In the genomic region with DNA sequence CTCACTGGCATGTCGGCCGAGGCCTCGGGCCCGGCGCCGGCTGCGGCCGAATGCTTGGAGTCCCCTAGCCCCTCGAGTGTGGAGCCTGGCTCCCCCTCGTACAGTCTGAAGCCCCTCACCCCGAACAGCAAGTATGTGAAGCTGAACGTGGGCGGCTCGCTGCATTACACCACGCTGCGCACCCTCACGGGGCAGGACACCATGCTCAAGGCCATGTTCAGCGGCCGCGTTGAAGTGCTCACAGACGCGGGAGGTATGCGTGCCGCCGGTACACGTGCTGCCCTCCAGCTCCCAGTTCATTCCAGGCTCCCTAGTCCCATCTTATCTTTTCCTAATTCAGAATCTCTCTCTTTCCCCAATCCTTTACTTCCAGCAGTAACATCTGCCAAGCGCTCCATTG, we compare ENCODE assay signal across 8 mouse cellular contexts. TPM values are rescaled to one million over a fixed set of nuclear protein-coding genes. Genes with fewer than 3 reads are reported as not detected.
DNase-seq lines count a peak whose midpoint lies in the region; ATAC-seq and TF ChIP-seq lines count a peak whose summit lies in the region.

No protein-coding gene starts in this region.

- peak overlapping the region; percentile 79 for H3K4me3 ChIP-seq in kidney, embryonic 15.5 days (replicated peaks)
- H3K4me3 ChIP-seq in bone marrow, adult 2 months (replicated peaks; ENCODE audit: control insufficient read depth, low read depth, low read length) = peak overlapping the region; percentile 95
- peak overlapping the region; percentile 89 for H3K4me3 ChIP-seq in liver, postnatal 0 days (ENCODE audit: low read depth, low read length)

- peak overlapping the region; percentile 80 for H3K9ac ChIP-seq in kidney, embryonic 15.5 days
- H3K9ac ChIP-seq in liver, postnatal 0 days (replicated peaks) = peak overlapping the region; percentile 95

- peak; percentile 71 for ATAC-seq in kidney, embryonic 15.5 days (replicated peaks; ENCODE audit: low FRiP score)
- peak; percentile 10; the same call in 1 of the 2 replicates for ATAC-seq in granulocyte monocyte progenitor cell, adult 5-6 weeks (replicated peaks; ENCODE audit: poor library complexity, severe bottlenecking)
- ATAC-seq in liver, postnatal 0 days = peak; percentile 63

- no peak for TF ChIP-seq EP300 in liver, postnatal 0 days (IDR thresholded peaks at IDR 0.05; ENCODE audit: low read depth)

- DNase-seq in kidney, adult 18-20 months = no peak
- DNase-seq in liver, postnatal 0 days = no peak
- no peak for DNase-seq in urinary bladder, postnatal 10 days (ENCODE audit: low spot score)
- DNase-seq in cerebellum, adult 9-11 months = no peak
- DNase-seq in cerebellum, postnatal 36 days = no peak

- no peaks in the 10 kb centered on the region for H3K9me3 ChIP-seq in kidney, embryonic 15.5 days (replicated peaks)
- H3K9me3 ChIP-seq in liver, postnatal 0 days (ENCODE audit: low read length) = no peaks in the 10 kb centered on the region

- no peak for TF ChIP-seq CTCF in bone marrow, adult 2 months (IDR thresholded peaks at IDR 0.05; ENCODE audit: control insufficient read depth, insufficient read depth, low read length)
- TF ChIP-seq CTCF in liver, postnatal 0 days (IDR thresholded peaks at IDR 0.05; ENCODE audit: low read depth) = no peak

- peak overlapping the region; percentile 91 for H3K4me2 ChIP-seq in kidney, embryonic 15.5 days
- H3K4me2 ChIP-seq in liver, postnatal 0 days (ENCODE audit: low read depth, low read length) = peak overlapping the region; percentile 100

- no peak for TF ChIP-seq POLR2A in bone marrow, adult 2 months (IDR thresholded peaks at IDR 0.05; ENCODE audit: borderline replicate concordance, control insufficient read depth, low read depth, low read length)

- peak overlapping the region; percentile 82 for H3K27ac ChIP-seq in kidney, embryonic 15.5 days
- peak overlapping the region; percentile 50; the same call in 1 of the 2 replicates for H3K27ac ChIP-seq in bone marrow, adult 2 months (ENCODE audit: control insufficient read depth, insufficient read depth, low read depth, low read length, poor library complexity)
- H3K27ac ChIP-seq in liver, postnatal 0 days (ENCODE audit: low read depth) = peak overlapping the region; percentile 71

- H3K36me3 ChIP-seq in kidney, embryonic 15.5 days = peaks cover 16% of the 10 kb centered on the region
- peaks cover 5% of the 10 kb centered on the region; the same call in 1 of the 2 replicates for H3K36me3 ChIP-seq in liver, postnatal 0 days (replicated peaks; ENCODE audit: insufficient read depth, low read length)

- no peaks in the 10 kb centered on the region for H3K27me3 ChIP-seq in kidney, embryonic 15.5 days
- no peaks in the 10 kb centered on the region for H3K27me3 ChIP-seq in liver, postnatal 0 days (ENCODE audit: insufficient read depth, low read length)

- under 1% methylated on average over 27 of the region's 27 CpGs for WGBS in kidney, embryonic 15.5 days
- WGBS in bone marrow, adult 2 months = 1% methylated on average over 27 of the region's 27 CpGs
- 1% methylated on average over 27 of the region's 27 CpGs for WGBS in liver, postnatal 0 days (ENCODE audit: insufficient replicate concordance)

- peaks cover 14% of the 10 kb centered on the region for H3K4me1 ChIP-seq in kidney, embryonic 15.5 days
- H3K4me1 ChIP-seq in bone marrow, adult 2 months (ENCODE audit: control insufficient read depth, insufficient read depth, low read length) = peaks cover 3% of the 10 kb centered on the region
- peaks cover 19% of the 10 kb centered on the region for H3K4me1 ChIP-seq in liver, postnatal 0 days (ENCODE audit: insufficient read depth)

RNA-seq across cellular contexts. Expression of gene Kctd13, which starts 0.4 kb away (rescaled TPM):
- polyA plus RNA-seq in kidney, embryonic 15.5 days (2015; fragmentation: Nextera tagmentation; extraction: Ambion mirVana) = 15.5 and 17.0 TPM in 2 replicates
- polyA plus RNA-seq in bone marrow, adult 2 months (2011; ENCODE audit: insufficient read depth, insufficient read length, low replicate concordance, missing spikeins) = 4.0 and 17.3 TPM in 2 replicates
- total RNA-seq in granulocyte monocyte progenitor cell, adult 5-6 weeks (2014; fragmentation: Nextera tagmentation) = 12.4 and 23.1 TPM in 2 replicates
- 9.7 and 10.3 TPM in 2 replicates for total RNA-seq in granulocyte monocyte progenitor cell, adult 5-6 weeks (2017)
- polyA plus RNA-seq in liver, postnatal 0 days (2015; fragmentation: Nextera tagmentation; extraction: Ambion mirVana) = 4.4 and 4.6 TPM in 2 replicates

RNA-seq across cellular contexts. Expression of gene Tmem219, which starts 6.3 kb away (rescaled TPM):
- 28.5 and 31.6 TPM in 2 replicates for polyA plus RNA-seq in kidney, embryonic 15.5 days (2015; fragmentation: Nextera tagmentation; extraction: Ambion mirVana)
- 39.9 and 76.2 TPM in 2 replicates for polyA plus RNA-seq in bone marrow, adult 2 months (2011; ENCODE audit: insufficient read depth, insufficient read length, low replicate concordance, missing spikeins)
- 27.9 and 31.9 TPM in 2 replicates for total RNA-seq in granulocyte monocyte progenitor cell, adult 5-6 weeks (2014; fragmentation: Nextera tagmentation)
- total RNA-seq in granulocyte monocyte progenitor cell, adult 5-6 weeks (2017) = 20.0 and 26.5 TPM in 2 replicates
- 35.6 and 38.4 TPM in 2 replicates for polyA plus RNA-seq in liver, postnatal 0 days (2015; fragmentation: Nextera tagmentation; extraction: Ambion mirVana)

RNA-seq across cellular contexts. Expression of gene Asphd1, which starts 20.3 kb away (rescaled TPM):
- polyA plus RNA-seq in kidney, embryonic 15.5 days (2015; fragmentation: Nextera tagmentation; extraction: Ambion mirVana) = 0.21 TPM in 1 of 2 replicates, not detected in the other
- polyA plus RNA-seq in bone marrow, adult 2 months (2011; ENCODE audit: insufficient read depth, insufficient read length, low replicate concordance, missing spikeins) = not detected in 2 replicates
- not detected in 2 replicates for total RNA-seq in granulocyte monocyte progenitor cell, adult 5-6 weeks (2014; fragmentation: Nextera tagmentation)
- total RNA-seq in granulocyte monocyte progenitor cell, adult 5-6 weeks (2017) = not detected in 2 replicates
- polyA plus RNA-seq in liver, postnatal 0 days (2015; fragmentation: Nextera tagmentation; extraction: Ambion mirVana) = not detected in 2 replicates

RNA-seq across cellular contexts. Expression of gene Sez6l2, which starts 21.3 kb away (rescaled TPM):
- 1.3 and 2.5 TPM in 2 replicates for polyA plus RNA-seq in kidney, embryonic 15.5 days (2015; fragmentation: Nextera tagmentation; extraction: Ambion mirVana)
- 0.83 and 3.5 TPM in 2 replicates for polyA plus RNA-seq in bone marrow, adult 2 months (2011; ENCODE audit: insufficient read depth, insufficient read length, low replicate concordance, missing spikeins)
- total RNA-seq in granulocyte monocyte progenitor cell, adult 5-6 weeks (2014; fragmentation: Nextera tagmentation) = 3.4 and 6.4 TPM in 2 replicates
- 0.46 and 1.4 TPM in 2 replicates for total RNA-seq in granulocyte monocyte progenitor cell, adult 5-6 weeks (2017)
- polyA plus RNA-seq in liver, postnatal 0 days (2015; fragmentation: Nextera tagmentation; extraction: Ambion mirVana) = 0.09 and 0.43 TPM in 2 replicates

RNA-seq across cellular contexts. Expression of gene Taok2, which starts 44.5 kb away (rescaled TPM):
- polyA plus RNA-seq in kidney, embryonic 15.5 days (2015; fragmentation: Nextera tagmentation; extraction: Ambion mirVana) = 45.8 and 54.2 TPM in 2 replicates
- polyA plus RNA-seq in bone marrow, adult 2 months (2011; ENCODE audit: insufficient read depth, insufficient read length, low replicate concordance, missing spikeins) = 113 and 149 TPM in 2 replicates
- total RNA-seq in granulocyte monocyte progenitor cell, adult 5-6 weeks (2014; fragmentation: Nextera tagmentation) = 28.0 and 45.8 TPM in 2 replicates
- 29.9 and 35.6 TPM in 2 replicates for total RNA-seq in granulocyte monocyte progenitor cell, adult 5-6 weeks (2017)
- 7.5 and 8.7 TPM in 2 replicates for polyA plus RNA-seq in liver, postnatal 0 days (2015; fragmentation: Nextera tagmentation; extraction: Ambion mirVana)

Comparison
In these comparisons a context has a peak if more than half of its experiments do, and no peak if none do; other contexts are left out.
1. ATAC-seq: peak in every context shown above with its lines; median percentile 71 in kidney, embryonic 15.5 days; 63 in liver, postnatal 0 days; 10 in granulocyte monocyte progenitor cell, adult 5-6 weeks.